Mouse (Mus musculus) ES-E14 (cell line): ENCODE measurements at regions not wholly inside any gene's neighbourhood (a gene's known extent, or its start where the extent isn't known, plus 50 kb on each side); places are given as distances from the start of the nearest gene placed in this dataset.

ENCODE experiments used
- DNase-seq: peaks from one replicate; pipeline ENCODE4 v3.0.0-alpha.2; 2013; ENCODE audit warnings: low read depth, low spot score
- H3K27ac ChIP-seq: 2 replicates; pipeline ENCODE4 v1.5.1; 2012; ENCODE audit warnings: low read depth, mild to moderate bottlenecking, low read length, moderate library complexity, mixed read lengths; ENCODE audit not compliant: poor library complexity, insufficient read depth, severe bottlenecking
- H3K36me3 ChIP-seq: 2 replicates; pipeline ENCODE4 v1.6.1; 2012; ENCODE audit warnings: mild to moderate bottlenecking, low read length, moderate library complexity, mixed read lengths; ENCODE audit not compliant: control insufficient read depth, poor library complexity, insufficient read depth, severe bottlenecking
- H3K4me1 ChIP-seq, 2 experiments: fragments of 150-350 bp in 1 of 2; sonication (generic) in 1 of 2; 2 replicates each; pipeline ENCODE4 v1.6.1; 2012; ENCODE audit warnings: low read length in 2 of 2, mild to moderate bottlenecking in 1 of 2, mixed read lengths in 1 of 2; ENCODE audit not compliant: control insufficient read depth in 2 of 2, insufficient read depth in 2 of 2, poor library complexity in 1 of 2
- H3K4me3 ChIP-seq, 2 experiments: fragments of 150-350 bp in 1 of 2; sonication (generic) in 1 of 2; 2 replicates each; pipeline ENCODE4 v1.5.1; 2012; ENCODE audit warnings: low read length in 2 of 2, low read depth in 1 of 2, mild to moderate bottlenecking in 1 of 2, mixed read lengths in 1 of 2; ENCODE audit not compliant: insufficient read depth in 1 of 2, poor library complexity in 1 of 2, severe bottlenecking in 1 of 2
- H3K9ac ChIP-seq: 2 replicates; pipeline ENCODE4 v1.6.1; 2012; ENCODE audit warnings: low read depth, mild to moderate bottlenecking, low read length, mixed read lengths; ENCODE audit not compliant: poor library complexity, insufficient read depth, severe bottlenecking
- H3K9me3 ChIP-seq: fragments of 150-350 bp; sonication (generic); 2 replicates; pipeline ENCODE4 v1.6.1; 2012; ENCODE audit warnings: low read depth, mild to moderate bottlenecking, low read length; ENCODE audit not compliant: control insufficient read depth, insufficient read depth
- CHD2 ChIP-seq: IDR thresholded peaks from 2 replicates; pipeline ENCODE4 v1.6.1; 2014; ENCODE audit warnings: mild to moderate bottlenecking, low read depth, low read length, inconsistent platforms
- HCFC1 ChIP-seq: IDR thresholded peaks from 2 replicates; pipeline ENCODE4 v1.6.1; 2012; ENCODE audit warnings: low read length, inconsistent platforms, borderline replicate concordance; ENCODE audit not compliant: insufficient read depth
- MAFK ChIP-seq: IDR thresholded peaks from 2 replicates; pipeline ENCODE4 v1.6.1; 2014; ENCODE audit warnings: mild to moderate bottlenecking, low read depth, low read length, inconsistent platforms; ENCODE audit not compliant: insufficient read depth
- ZC3H11A ChIP-seq: IDR thresholded peaks from 2 replicates; pipeline ENCODE4 v1.6.1; 2012; ENCODE audit warnings: low read depth, mild to moderate bottlenecking, inconsistent platforms, low read length, borderline replicate concordance
- ZNF384 ChIP-seq: IDR thresholded peaks from 2 replicates; pipeline ENCODE4 v1.6.1; 2012; ENCODE audit warnings: low read depth, low read length, inconsistent platforms
- in situ Hi-C, 2 experiments: fragments of 600-800 bp; cut with MboI; formaldehyde crosslinking; loops; one replicate each; pipeline ENCODE4 v1.15.1; 2025; ENCODE audit warnings: low sequenced_read_pairs in 2 of 2, inconsistent platforms in 1 of 2; ENCODE audit not compliant: unreplicated experiment in 2 of 2

DNA sequence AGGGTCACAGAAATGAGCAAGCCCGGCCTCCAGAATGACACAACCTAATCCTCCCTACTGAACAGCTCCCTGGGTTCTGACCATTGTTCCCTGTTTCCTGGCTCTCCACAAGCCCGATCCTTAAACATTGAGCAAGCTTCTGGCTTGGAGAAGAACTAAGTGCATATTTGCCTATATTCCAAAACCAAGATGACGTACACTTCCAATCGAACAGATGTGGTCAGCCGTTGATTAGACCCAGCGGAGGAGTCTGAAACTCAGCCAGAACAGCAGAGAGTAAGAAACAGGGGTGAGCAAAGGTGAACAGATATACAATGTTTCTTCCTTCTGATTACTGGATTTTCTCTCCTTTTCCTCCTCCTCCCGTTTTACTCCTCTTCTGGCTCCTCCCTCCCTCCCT is 146.8 kb upstream of the Lyplal1 start:
- Histone ChIP-seq H3K4me1 (no peaks in the 10 kb centered on the region), H3K9ac (no peak overlapping the region), H3K36me3 (no peaks in the 10 kb centered on the region), H3K9me3 (no peaks in the 10 kb centered on the region), H3K4me3 (no peak overlapping the region), H3K27ac (no peak overlapping the region)
- in situ Hi-C loops = no loop called here
- no peak for TF ChIP-seq CHD2
- TF ChIP-seq ZNF384 = no peak
- TF ChIP-seq ZC3H11A = no peak
- TF ChIP-seq MAFK = no peak
- TF ChIP-seq HCFC1 = no peak
- no peak for DNase-seq

GRCm38 (mm10) chr1:186263196-186263595 is 146.1 kb upstream of the Lyplal1 start:
- TF ChIP-seq ZNF384 = no peak
- TF ChIP-seq ZC3H11A = no peak
- TF ChIP-seq MAFK = no peak
- TF ChIP-seq HCFC1 = no peak
- no peak for TF ChIP-seq CHD2
- Histone ChIP-seq H3K4me1 (no peaks in the 10 kb centered on the region), H3K27ac (no peak overlapping the region), H3K9ac (no peak overlapping the region), H3K36me3 (no peaks in the 10 kb centered on the region), H3K4me3 (no peak overlapping the region), H3K9me3 (no peaks in the 10 kb centered on the region)
- no peak for DNase-seq
- in situ Hi-C loops = no loop called here

- Histone ChIP-seq H3K27ac (no peak overlapping the region), H3K9me3 (no peaks in the 10 kb centered on the region), H3K36me3 (no peaks in the 10 kb centered on the region), H3K9ac (no peak overlapping the region), H3K4me1 (no peaks in the 10 kb centered on the region), H3K4me3 (no peak overlapping the region)
- DNase-seq = no peak
- in situ Hi-C loops = no loop called here
- TF ChIP-seq HCFC1 (no peak), MAFK (no peak), CHD2 (no peak), ZNF384 (no peak), ZC3H11A (no peak)
These were observed 144.9 kb upstream of the Lyplal1 start for GRCm38 (mm10) chr1:186262040-186262439.

DNA sequence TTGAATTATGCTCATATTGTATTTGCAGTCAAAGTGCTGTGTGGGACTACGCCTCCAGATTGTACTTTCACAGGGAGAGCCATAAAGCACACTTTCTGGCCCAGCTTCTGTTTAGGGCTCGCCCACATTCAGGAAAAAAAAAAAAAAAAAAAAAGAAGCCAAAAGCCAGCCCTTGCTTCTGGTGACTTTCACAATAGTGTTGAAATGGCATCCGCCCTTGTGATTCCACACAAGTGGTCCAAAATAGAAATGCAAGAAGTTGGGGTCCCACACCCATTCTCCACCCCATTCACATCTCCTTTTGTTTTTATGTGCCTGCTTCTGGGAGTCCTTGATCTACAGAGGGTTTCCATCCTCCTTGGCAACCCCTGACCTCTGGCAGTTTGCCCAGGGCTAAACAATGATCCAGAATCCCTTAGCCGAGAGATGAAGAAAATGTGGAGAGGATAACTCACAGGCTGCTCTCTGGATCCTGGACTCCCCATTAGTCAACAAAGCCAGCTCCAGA is 144.3 kb upstream of the Lyplal1 start:
- Histone ChIP-seq H3K9ac (no peak overlapping the region), H3K4me1 (no peaks in the 10 kb centered on the region), H3K9me3 (no peaks in the 10 kb centered on the region), H3K36me3 (no peaks in the 10 kb centered on the region), H3K27ac (no peak overlapping the region), H3K4me3 (no peak overlapping the region)
- in situ Hi-C loops = no loop called here
- DNase-seq = peak; percentile 71
- TF ChIP-seq HCFC1 (no peak), ZC3H11A (no peak), MAFK (no peak), CHD2 (no peak), ZNF384 (peak; percentile 95)

- Histone ChIP-seq H3K36me3 (no peaks in the 10 kb centered on the region), H3K27ac (no peak overlapping the region), H3K9me3 (no peaks in the 10 kb centered on the region), H3K4me1 (peaks cover 6% of the 10 kb centered on the region in 2 experiments), H3K4me3 (no peak overlapping the region), H3K9ac (no peak overlapping the region)
- in situ Hi-C loops = no loop called here
- no peak for DNase-seq
- no peak for TF ChIP-seq CHD2
- TF ChIP-seq MAFK = no peak
- TF ChIP-seq ZNF384 = no peak
- TF ChIP-seq ZC3H11A = no peak
- no peak for TF ChIP-seq HCFC1
These were observed 140.5 kb upstream of the Lyplal1 start for GRCm38 (mm10) chr1:186257611-186258010.
